Mouse (Mus musculus) liver, embryonic 16.5 days (tissue): ENCODE results near the gene Tulp2. TPM values are rescaled to one million over a fixed set of nuclear protein-coding genes. Genes with fewer than 3 reads are reported as not detected.
A peak's percentile ranks its signal among the peaks of the same experiment; 100 is the strongest.

Experiments
- ATAC-seq: fragments of 200-750 bp; cut with Nextera tagmentation; 2 replicates; pipeline ENCODE4 v1.8.0; 2017; ENCODE audit warnings: low read depth, mild to moderate bottlenecking, moderate number of reproducible peaks, moderate library complexity
- H3K27ac ChIP-seq: fragments of 300-500 bp; sonication (generic); 2 replicates; pipeline ENCODE4 v1.5.1; 2014; ENCODE audit warnings: mild to moderate bottlenecking, low read length
- H3K27me3 ChIP-seq: fragments of 300-500 bp; sonication (generic); 2 replicates; pipeline ENCODE4 v1.6.1; 2014; ENCODE audit warnings: low read depth, low read length, mixed read lengths; ENCODE audit not compliant: control insufficient read depth, insufficient read depth
- H3K36me3 ChIP-seq: fragments of 300-500 bp; sonication (generic); 2 replicates; pipeline ENCODE4 v1.6.1; 2014; ENCODE audit warnings: mild to moderate bottlenecking; ENCODE audit not compliant: control insufficient read depth, insufficient read depth
- H3K4me1 ChIP-seq: fragments of 300-500 bp; sonication (generic); 2 replicates; pipeline ENCODE4 v1.6.1; 2014; ENCODE audit warnings: low read depth, low read length, mixed read lengths; ENCODE audit not compliant: control insufficient read depth
- H3K4me2 ChIP-seq: fragments of 300-500 bp; sonication (generic); 2 replicates; pipeline ENCODE4 v1.6.1; 2014; ENCODE audit warnings: low read depth, low read length, mixed read lengths
- H3K4me3 ChIP-seq: fragments of 300-500 bp; sonication (generic); 2 replicates; pipeline ENCODE4 v1.5.1; 2014; ENCODE audit warnings: low read depth, mild to moderate bottlenecking, low read length
- H3K9ac ChIP-seq: fragments of 300-500 bp; sonication (generic); 2 replicates; pipeline ENCODE4 v1.6.1; 2014; ENCODE audit warnings: low read depth, low read length
- H3K9me3 ChIP-seq: fragments of 300-500 bp; sonication (generic); replicated peaks from 2 replicates; pipeline ENCODE4 v1.6.1; 2016; ENCODE audit warnings: low read length; ENCODE audit not compliant: control insufficient read depth
- WGBS: fragments of 180-500 bp; shearing (Covaris S2); extraction: QIAGEN DNeasy Blood & Tissue Kit; methylation state at CpG from one replicate; pipeline ENCODE4 v1.1.7; 2014; ENCODE audit not compliant: insufficient replicate concordance; 5-methylcytosine and 5-hydroxymethylcytosine counted together
- microRNA-seq: library from miRNA; unstranded; fragments of <30 nt; microRNA quantifications from one replicate; pipeline ENCODE4, GENCODE M21; 2016
- polyA plus RNA-seq: library from polyadenylated mRNA; unstranded; fragments of >200 nt; fragmentation: Nextera tagmentation; extraction: Ambion mirVana; gene quantifications from 2 replicates; pipeline ENCODE4 v1.2.1, GENCODE M21; 2015

The Tulp2 gene
- polyA plus RNA-seq, 1 experiment from 2014 or later = 0.41 TPM

GRCm38 (mm10) chr7:45570103-45570741, 88.5 kb downstream of the Tulp2 start, which contains the start of gene Bcat2:
TSS of gene Bcat2 (plus strand) at chr7:45570153.
- H3K4me2 ChIP-seq = peak within 1 kb of the TSS; percentile 94
- H3K9me3 ChIP-seq = no peaks in the 10 kb centered on the region
- no peaks in the 10 kb centered on the region for H3K36me3 ChIP-seq
- no peaks in the 10 kb centered on the region for H3K27me3 ChIP-seq
- WGBS = 5% methylated on average over 41 of the region's 42 CpGs
- H3K4me1 ChIP-seq = peaks cover 59% of the 10 kb centered on the region
- peak; percentile 47 for ATAC-seq
- peak within 1 kb of the TSS; percentile 86 for H3K27ac ChIP-seq
- peak within 1 kb of the TSS; percentile 59 for H3K9ac ChIP-seq
- peak within 1 kb of the TSS; percentile 65 for H3K4me3 ChIP-seq

- no peak overlapping the region; the same call in 1 of the 2 replicates for H3K9ac ChIP-seq
- no peaks in the 10 kb centered on the region for H3K9me3 ChIP-seq
- 16% methylated on average over 1 of the region's 1 CpGs for WGBS
- H3K27me3 ChIP-seq = no peaks in the 10 kb centered on the region
- no peak for ATAC-seq
- peaks cover 59% of the 10 kb centered on the region for H3K4me1 ChIP-seq
- H3K4me3 ChIP-seq = peak overlapping the region; percentile 65; the same call in 1 of the 2 replicates
- H3K36me3 ChIP-seq = 0 out of 2 replicates have a peak, but pooled peaks cover 6% of the 10 kb centered on the region
- peak overlapping the region; percentile 73 for H3K4me2 ChIP-seq
- no peak overlapping the region; the same call in 1 of the 2 replicates for H3K27ac ChIP-seq
Measured at GRCm38 (mm10) chr7:45571966-45572365, 90.3 kb downstream of the Tulp2 start.

Small RNA genes lying within 50 kb of the gene (microRNA-seq; reads per million reads assigned to microRNA genes)
- 0.74 reads per million for gene Gm22133

Other genes starting within 250 kb of the Tulp2 start
- gene Cd37, start 242.8 kb upstream of the Tulp2 start, polyA plus RNA-seq = 16.4 and 19.3 TPM in 2 replicates
- gene Slc6a16, start 240.8 kb upstream of the Tulp2 start, polyA plus RNA-seq = not detected in 2 replicates
- gene Slc6a21, start 204.4 kb upstream of the Tulp2 start, polyA plus RNA-seq = not detected in 2 replicates
- gene Trpm4, start 148.1 kb upstream of the Tulp2 start, polyA plus RNA-seq = 0.85 and 1.7 TPM in 2 replicates
- 0.39 and 0.60 TPM in 2 replicates for gene Hrc, start 146.6 kb upstream of the Tulp2 start, polyA plus RNA-seq
- 0.15 and 0.19 TPM in 2 replicates for gene Ppfia3, start 114.9 kb upstream of the Tulp2 start, polyA plus RNA-seq
- not detected in 2 replicates for gene Lin7b, start 111.3 kb upstream of the Tulp2 start, polyA plus RNA-seq
- gene Snrnp70, start 86.1 kb upstream of the Tulp2 start, polyA plus RNA-seq = 64.2 and 70.1 TPM in 2 replicates
- gene Kcna7, start 76.2 kb upstream of the Tulp2 start, polyA plus RNA-seq = not detected in 2 replicates
- gene Ntf5, start 68.2 kb upstream of the Tulp2 start, polyA plus RNA-seq = 0.09 and 0.26 TPM in 2 replicates
- not detected in 2 replicates for gene Lhb, start 61.1 kb upstream of the Tulp2 start, polyA plus RNA-seq
- gene Gys1, start 47.0 kb upstream of the Tulp2 start, polyA plus RNA-seq = 7.6 and 8.9 TPM in 2 replicates
- 58.8 and 59.4 TPM in 2 replicates for gene Ruvbl2, start 43.8 kb upstream of the Tulp2 start, polyA plus RNA-seq
- gene Ftl1, start 22.0 kb upstream of the Tulp2 start, polyA plus RNA-seq = 6,125 and 6,166 TPM in 2 replicates
- gene Bax, start 15.0 kb upstream of the Tulp2 start, polyA plus RNA-seq = 63.3 and 63.4 TPM in 2 replicates
- not detected in 2 replicates for gene Gm45808, start 4.9 kb downstream of the Tulp2 start, polyA plus RNA-seq
- 2.5 and 3.3 TPM in 2 replicates for gene Dhdh, start 6.9 kb downstream of the Tulp2 start, polyA plus RNA-seq
- 122 and 124 TPM in 2 replicates for gene Nucb1, start 28.5 kb downstream of the Tulp2 start, polyA plus RNA-seq
- 293 and 328 TPM in 2 replicates for gene Ppp1r15a, start 44.4 kb downstream of the Tulp2 start, polyA plus RNA-seq
- gene Plekha4, start 44.5 kb downstream of the Tulp2 start, polyA plus RNA-seq = 0.47 and 0.78 TPM in 2 replicates
- gene Hsd17b14, start 73.0 kb downstream of the Tulp2 start, polyA plus RNA-seq = 1.3 and 1.8 TPM in 2 replicates
- 44.0 and 44.6 TPM in 2 replicates for gene Bcat2, start 88.3 kb downstream of the Tulp2 start, polyA plus RNA-seq
- not detected in 2 replicates for gene Fgf21, start 133.6 kb downstream of the Tulp2 start, polyA plus RNA-seq
- gene Fut1, start 135.4 kb downstream of the Tulp2 start, polyA plus RNA-seq = not detected in 2 replicates
- 0.05 and 0.06 TPM in 2 replicates for gene Izumo1, start 139.9 kb downstream of the Tulp2 start, polyA plus RNA-seq
- gene Rasip1, start 145.6 kb downstream of the Tulp2 start, polyA plus RNA-seq = 1.7 and 1.8 TPM in 2 replicates
- gene Mamstr, start 158.1 kb downstream of the Tulp2 start, polyA plus RNA-seq = 0.58 and 1.3 TPM in 2 replicates
- gene Fut2, start 184.5 kb downstream of the Tulp2 start, polyA plus RNA-seq = 0.02 and 0.08 TPM in 2 replicates
- not detected in 2 replicates for gene Ntn5, start 202.1 kb downstream of the Tulp2 start, polyA plus RNA-seq
- 0.05 TPM in 1 of 2 replicates, not detected in the other for gene Sec1, start 212.5 kb downstream of the Tulp2 start, polyA plus RNA-seq
- 0.23 and 0.37 TPM in 2 replicates for gene Car11, start 218.0 kb downstream of the Tulp2 start, polyA plus RNA-seq
- gene Dbp, start 223.2 kb downstream of the Tulp2 start, polyA plus RNA-seq = 0.27 and 0.32 TPM in 2 replicates
- 460 and 502 TPM in 2 replicates for gene Rpl18, start 233.6 kb downstream of the Tulp2 start, polyA plus RNA-seq
- gene Sphk2, start 236.1 kb downstream of the Tulp2 start, polyA plus RNA-seq = 11.0 and 13.9 TPM in 2 replicates
- 0.16 and 0.30 TPM in 2 replicates for gene Fam83e, start 239.3 kb downstream of the Tulp2 start, polyA plus RNA-seq
- gene Spaca4, start 243.9 kb downstream of the Tulp2 start, polyA plus RNA-seq = not detected in 2 replicates